Mouse (Mus musculus): ENCODE measurements around the gene Syt1. TPM values are rescaled to one million over a fixed set of nuclear protein-coding genes. Genes with fewer than 3 reads are reported as not detected.

The Syt1 gene
- polyA plus RNA-seq, 1 experiment from 2014 or later, result 1.0 TPM

GRCm38 (mm10) chr10:108872359-108872758 lies 138.4 kb downstream of the Syt1 start:
- Histone ChIP-seq H3K4me2 (replicated peaks; ENCODE audit: low read depth, low read length) (no peak overlapping the region), H3K36me3 (ENCODE audit: control insufficient read depth, insufficient read depth, low read length) (no peaks in the 10 kb centered on the region), H3K27me3 (ENCODE audit: control insufficient read depth, insufficient read depth, low read length) (no peaks in the 10 kb centered on the region), H3K4me1 (ENCODE audit: control insufficient read depth, insufficient read depth, low read length) (no peaks in the 10 kb centered on the region), H3K27ac (ENCODE audit: low read depth, low read length) (no peak overlapping the region), H3K9ac (ENCODE audit: low read depth, low read length) (no peak overlapping the region), H3K4me3 (ENCODE audit: low read length) (no peak overlapping the region), H3K9me3 (ENCODE audit: control insufficient read depth, low read length) (no peaks in the 10 kb centered on the region)
- WGBS, result 90% methylated on average over 6 of the region's 6 CpGs
- no peak for ATAC-seq (ENCODE audit: low FRiP score, low TSS enrichment)

DNA sequence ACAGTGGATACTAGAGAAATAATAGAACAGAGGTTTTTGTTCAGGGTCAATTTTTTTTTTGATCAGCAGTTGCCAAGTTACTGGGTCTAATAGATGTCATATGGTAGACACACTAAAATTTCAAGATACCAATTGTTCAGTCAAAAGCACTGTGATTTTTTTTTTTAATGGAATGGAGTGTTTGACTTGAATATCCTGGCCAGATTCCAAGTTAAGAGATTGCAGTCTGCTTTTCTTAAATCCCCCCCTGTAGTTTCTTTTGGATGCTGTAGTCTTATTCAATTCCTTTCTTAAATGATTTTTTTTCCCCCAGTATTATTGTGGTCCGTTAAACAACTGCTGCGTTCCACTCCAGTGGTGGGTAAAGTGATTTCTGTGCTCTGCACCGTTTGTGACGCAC lies 140.2 kb downstream of the Syt1 start:
- Histone ChIP-seq H3K27me3 (ENCODE audit: control insufficient read depth, insufficient read depth, low read length) (no peaks in the 10 kb centered on the region), H3K36me3 (ENCODE audit: control insufficient read depth, insufficient read depth, low read length) (no peaks in the 10 kb centered on the region), H3K9me3 (ENCODE audit: control insufficient read depth, low read length) (no peaks in the 10 kb centered on the region), H3K9ac (ENCODE audit: low read depth, low read length) (no peak overlapping the region), H3K27ac (ENCODE audit: low read depth, low read length) (no peak overlapping the region), H3K4me3 (ENCODE audit: low read length) (no peak overlapping the region), H3K4me1 (ENCODE audit: control insufficient read depth, insufficient read depth, low read length) (no peaks in the 10 kb centered on the region), H3K4me2 (replicated peaks; ENCODE audit: low read depth, low read length) (no peak overlapping the region)
- 79% methylated on average over 4 of the region's 4 CpGs for WGBS
- ATAC-seq (ENCODE audit: low FRiP score, low TSS enrichment), result no peak

DNA sequence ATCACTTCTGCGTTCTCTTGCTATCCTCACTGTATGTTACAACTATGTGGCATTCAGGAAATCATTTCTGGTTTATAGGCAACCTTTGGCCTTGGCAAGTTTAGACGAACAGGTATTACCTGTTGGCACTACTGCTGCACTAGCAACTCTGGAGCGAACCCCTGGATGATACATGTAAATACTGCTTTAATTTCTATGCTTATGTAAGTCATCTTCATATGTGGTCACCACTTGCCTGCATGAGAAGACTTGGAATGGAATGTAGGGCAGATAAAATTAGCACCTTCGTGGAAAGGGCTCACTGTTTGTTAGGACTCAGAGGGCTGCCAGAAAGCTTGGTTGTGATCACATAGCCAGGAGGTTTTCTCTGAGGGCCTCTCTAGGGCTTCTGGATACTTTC lies 142.6 kb downstream of the Syt1 start:
- H3K9ac ChIP-seq (ENCODE audit: low read depth, low read length), result no peak overlapping the region
- H3K4me2 ChIP-seq (replicated peaks; ENCODE audit: low read depth, low read length), result no peak overlapping the region
- no peak overlapping the region for H3K27ac ChIP-seq (ENCODE audit: low read depth, low read length)
- ATAC-seq (ENCODE audit: low FRiP score, low TSS enrichment), result no peak
- no peaks in the 10 kb centered on the region for H3K36me3 ChIP-seq (ENCODE audit: control insufficient read depth, insufficient read depth, low read length)
- no peak overlapping the region for H3K4me3 ChIP-seq (ENCODE audit: low read length)
- 88% methylated on average over 4 of the region's 4 CpGs for WGBS
- no peaks in the 10 kb centered on the region for H3K27me3 ChIP-seq (ENCODE audit: control insufficient read depth, insufficient read depth, low read length)
- no peaks in the 10 kb centered on the region for H3K4me1 ChIP-seq (ENCODE audit: control insufficient read depth, insufficient read depth, low read length)
- H3K9me3 ChIP-seq (ENCODE audit: control insufficient read depth, low read length), result no peaks in the 10 kb centered on the region

- H3K4me2 ChIP-seq (replicated peaks; ENCODE audit: low read depth, low read length), result no peak overlapping the region
- ATAC-seq (ENCODE audit: low FRiP score, low TSS enrichment), result no peak
- no peak overlapping the region for H3K4me3 ChIP-seq (ENCODE audit: low read length)
- no peak overlapping the region for H3K27ac ChIP-seq (ENCODE audit: low read depth, low read length)
- 64% methylated on average over 6 of the region's 6 CpGs for WGBS
- no peaks in the 10 kb centered on the region for H3K27me3 ChIP-seq (ENCODE audit: control insufficient read depth, insufficient read depth, low read length)
- no peaks in the 10 kb centered on the region for H3K36me3 ChIP-seq (ENCODE audit: control insufficient read depth, insufficient read depth, low read length)
- no peaks in the 10 kb centered on the region for H3K4me1 ChIP-seq (ENCODE audit: control insufficient read depth, insufficient read depth, low read length)
- no peaks in the 10 kb centered on the region for H3K9me3 ChIP-seq (ENCODE audit: control insufficient read depth, low read length)
- H3K9ac ChIP-seq (ENCODE audit: low read depth, low read length), result no peak overlapping the region
Observed at GRCm38 (mm10) chr10:108867202-108867601, 143.6 kb downstream of the Syt1 start.

GRCm38 (mm10) chr10:108865586-108865985 lies 145.2 kb downstream of the Syt1 start:
- Histone ChIP-seq H3K4me3 (ENCODE audit: low read length) (no peak overlapping the region), H3K27me3 (ENCODE audit: control insufficient read depth, insufficient read depth, low read length) (no peaks in the 10 kb centered on the region), H3K4me1 (ENCODE audit: control insufficient read depth, insufficient read depth, low read length) (no peaks in the 10 kb centered on the region), H3K27ac (ENCODE audit: low read depth, low read length) (no peak overlapping the region), H3K36me3 (ENCODE audit: control insufficient read depth, insufficient read depth, low read length) (no peaks in the 10 kb centered on the region), H3K4me2 (replicated peaks; ENCODE audit: low read depth, low read length) (no peak overlapping the region), H3K9ac (ENCODE audit: low read depth, low read length) (no peak overlapping the region), H3K9me3 (ENCODE audit: control insufficient read depth, low read length) (no peaks in the 10 kb centered on the region)
- 97% methylated on average over 4 of the region's 4 CpGs for WGBS
- no peak for ATAC-seq (ENCODE audit: low FRiP score, low TSS enrichment)

GRCm38 (mm10) chr10:108855986-108856385 lies 154.8 kb downstream of the Syt1 start:
- 79% methylated on average over 6 of the region's 6 CpGs for WGBS
- no peaks in the 10 kb centered on the region for H3K36me3 ChIP-seq (ENCODE audit: control insufficient read depth, insufficient read depth, low read length)
- H3K4me1 ChIP-seq (ENCODE audit: control insufficient read depth, insufficient read depth, low read length), result no peaks in the 10 kb centered on the region
- no peak overlapping the region for H3K4me2 ChIP-seq (replicated peaks; ENCODE audit: low read depth, low read length)
- no peak overlapping the region for H3K9ac ChIP-seq (ENCODE audit: low read depth, low read length)
- H3K27me3 ChIP-seq (ENCODE audit: control insufficient read depth, insufficient read depth, low read length), result no peaks in the 10 kb centered on the region
- H3K4me3 ChIP-seq (ENCODE audit: low read length), result no peak overlapping the region
- no peaks in the 10 kb centered on the region for H3K9me3 ChIP-seq (ENCODE audit: control insufficient read depth, low read length)
- ATAC-seq (ENCODE audit: low FRiP score, low TSS enrichment), result no peak
- H3K27ac ChIP-seq (ENCODE audit: low read depth, low read length), result no peak overlapping the region

DNA sequence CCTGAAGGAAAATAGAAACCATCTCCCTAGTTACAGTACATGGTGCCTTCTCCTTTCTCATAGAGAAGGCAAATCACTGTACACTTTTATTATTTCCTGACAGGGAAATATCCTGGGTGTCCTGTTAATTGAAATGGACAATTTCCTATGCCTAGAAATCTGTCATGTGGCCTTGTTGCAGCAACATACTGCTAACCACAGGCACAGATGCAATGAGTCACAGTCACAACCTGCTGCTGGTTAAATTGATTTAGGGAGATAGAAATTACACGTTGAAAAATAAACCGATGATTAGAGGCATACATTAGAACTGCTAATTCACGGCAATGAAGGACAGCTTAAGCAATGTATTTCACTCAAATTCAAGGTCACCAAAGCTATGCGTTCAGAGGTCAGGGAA lies 158.0 kb downstream of the Syt1 start:
- 56% methylated on average over 4 of the region's 4 CpGs for WGBS
- Histone ChIP-seq H3K27me3 (ENCODE audit: control insufficient read depth, insufficient read depth, low read length) (no peaks in the 10 kb centered on the region), H3K4me1 (ENCODE audit: control insufficient read depth, insufficient read depth, low read length) (no peaks in the 10 kb centered on the region), H3K4me2 (replicated peaks; ENCODE audit: low read depth, low read length) (no peak overlapping the region), H3K4me3 (ENCODE audit: low read length) (no peak overlapping the region), H3K9me3 (ENCODE audit: control insufficient read depth, low read length) (no peaks in the 10 kb centered on the region), H3K27ac (ENCODE audit: low read depth, low read length) (no peak overlapping the region), H3K9ac (ENCODE audit: low read depth, low read length) (no peak overlapping the region), H3K36me3 (ENCODE audit: control insufficient read depth, insufficient read depth, low read length) (no peaks in the 10 kb centered on the region)
- ATAC-seq (ENCODE audit: low FRiP score, low TSS enrichment), result no peak

- Histone ChIP-seq H3K27me3 (ENCODE audit: control insufficient read depth, insufficient read depth, low read length) (no peaks in the 10 kb centered on the region), H3K9me3 (ENCODE audit: control insufficient read depth, low read length) (no peaks in the 10 kb centered on the region), H3K4me2 (replicated peaks; ENCODE audit: low read depth, low read length) (no peak overlapping the region), H3K36me3 (ENCODE audit: control insufficient read depth, insufficient read depth, low read length) (no peaks in the 10 kb centered on the region), H3K4me1 (ENCODE audit: control insufficient read depth, insufficient read depth, low read length) (no peaks in the 10 kb centered on the region), H3K9ac (ENCODE audit: low read depth, low read length) (no peak overlapping the region), H3K4me3 (ENCODE audit: low read length) (no peak overlapping the region), H3K27ac (ENCODE audit: low read depth, low read length) (no peak overlapping the region)
- ATAC-seq (ENCODE audit: low FRiP score, low TSS enrichment), result no peak
- 100% methylated on average over 1 of the region's 1 CpGs for WGBS
Observed at GRCm38 (mm10) chr10:108837434-108837833, 173.3 kb downstream of the Syt1 start.

GRCm38 (mm10) chr10:108832248-108832647 lies 178.5 kb downstream of the Syt1 start:
- Histone ChIP-seq H3K4me2 (replicated peaks; ENCODE audit: low read depth, low read length) (no peak overlapping the region), H3K4me1 (ENCODE audit: control insufficient read depth, insufficient read depth, low read length) (no peaks in the 10 kb centered on the region), H3K27me3 (ENCODE audit: control insufficient read depth, insufficient read depth, low read length) (no peaks in the 10 kb centered on the region), H3K27ac (ENCODE audit: low read depth, low read length) (no peak overlapping the region), H3K36me3 (ENCODE audit: control insufficient read depth, insufficient read depth, low read length) (no peaks in the 10 kb centered on the region), H3K4me3 (ENCODE audit: low read length) (no peak overlapping the region), H3K9me3 (ENCODE audit: control insufficient read depth, low read length) (no peaks in the 10 kb centered on the region), H3K9ac (ENCODE audit: low read depth, low read length) (no peak overlapping the region)
- ATAC-seq (ENCODE audit: low FRiP score, low TSS enrichment), result no peak
- WGBS, result 88% methylated on average over 6 of the region's 6 CpGs

GRCm38 (mm10) chr10:108831801-108832200 lies 179.0 kb downstream of the Syt1 start:
- no peak overlapping the region for H3K27ac ChIP-seq (ENCODE audit: low read depth, low read length)
- no peak overlapping the region for H3K9ac ChIP-seq (ENCODE audit: low read depth, low read length)
- 80% methylated on average over 6 of the region's 6 CpGs for WGBS
- H3K9me3 ChIP-seq (ENCODE audit: control insufficient read depth, low read length), result no peaks in the 10 kb centered on the region
- H3K4me2 ChIP-seq (replicated peaks; ENCODE audit: low read depth, low read length), result no peak overlapping the region
- ATAC-seq (ENCODE audit: low FRiP score, low TSS enrichment), result no peak
- H3K4me1 ChIP-seq (ENCODE audit: control insufficient read depth, insufficient read depth, low read length), result no peaks in the 10 kb centered on the region
- no peaks in the 10 kb centered on the region for H3K27me3 ChIP-seq (ENCODE audit: control insufficient read depth, insufficient read depth, low read length)
- H3K4me3 ChIP-seq (ENCODE audit: low read length), result no peak overlapping the region
- no peaks in the 10 kb centered on the region for H3K36me3 ChIP-seq (ENCODE audit: control insufficient read depth, insufficient read depth, low read length)
